In the genomic region with DNA sequence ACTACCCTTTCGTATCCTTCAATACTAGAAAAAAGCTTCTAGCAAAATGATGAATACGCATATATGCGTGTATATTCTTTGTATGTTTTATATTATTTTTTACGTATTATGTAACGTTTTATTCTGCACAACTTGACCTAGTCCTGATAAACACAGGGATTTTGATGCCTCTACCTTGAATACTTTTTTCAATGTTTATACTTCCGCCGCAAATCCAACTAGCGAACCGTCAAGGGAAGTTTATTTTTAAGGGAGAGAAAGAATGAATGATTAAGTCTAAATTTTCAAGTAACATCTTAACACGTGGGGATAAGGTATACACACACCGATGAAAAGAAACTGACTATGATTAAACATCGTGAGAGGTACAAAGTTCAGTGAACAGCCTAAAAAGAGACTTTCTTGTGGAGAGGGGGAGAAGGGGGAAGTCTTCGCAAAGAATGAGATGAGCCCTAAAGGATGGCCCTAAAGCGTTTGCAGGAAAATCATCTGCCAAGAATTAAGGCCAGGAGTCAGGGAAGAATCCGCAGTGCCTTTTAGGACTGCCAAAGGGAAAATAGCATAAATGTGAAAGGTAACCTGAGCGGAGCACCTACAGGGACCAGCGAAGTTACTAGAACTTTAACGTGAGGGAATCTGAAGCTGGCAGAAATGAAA, we compare ENCODE assay signal across 8 mouse cellular contexts. TPM values are rescaled to one million over a fixed set of nuclear protein-coding genes. Genes with fewer than 3 reads are reported as not detected.
DNase-seq lines count a peak whose midpoint lies in the region; ATAC-seq and TF ChIP-seq lines count a peak whose summit lies in the region.

No protein-coding gene starts in this region.

- no peak for TF ChIP-seq CTCF in E14TG2a.4 (conservative IDR thresholded peaks at IDR 0.05; ENCODE audit: low read length)

- ATAC-seq in forebrain, embryonic 16.5 days: no peak
- no peak for ATAC-seq in liver, embryonic 15.5 days (ENCODE audit: insufficient read depth)

- H3K9me3 ChIP-seq in heart, embryonic 10.5 days: no peaks in the 10 kb centered on the region
- H3K9me3 ChIP-seq in E14TG2a.4 (ENCODE audit: low read length): no peaks in the 10 kb centered on the region
- no peaks in the 10 kb centered on the region for H3K9me3 ChIP-seq in forebrain, embryonic 16.5 days (ENCODE audit: control insufficient read depth, low read length)
- H3K9me3 ChIP-seq in liver, embryonic 15.5 days (replicated peaks): no peaks in the 10 kb centered on the region

- DNase-seq in heart, embryonic 10.5 days (ENCODE audit: low spot score): no peak
- DNase-seq in heart, adult 9 months (ENCODE audit: low spot score in 2 of 2): no peak
- no peak for DNase-seq in adrenal gland, adult 8-10 months
- DNase-seq in left cerebral cortex, postnatal 10 days (ENCODE audit: extremely low spot score in 1 of 2, low spot score in 2 of 2): no peak
- DNase-seq in testis, postnatal 10 days (ENCODE audit: low spot score): no peak

- peaks cover 26% of the 10 kb centered on the region for H3K4me1 ChIP-seq in heart, embryonic 10.5 days
- H3K4me1 ChIP-seq in E14TG2a.4 (replicated peaks; ENCODE audit: low read depth, low read length): peaks cover 48% of the 10 kb centered on the region
- peaks cover 13% of the 10 kb centered on the region for H3K4me1 ChIP-seq in forebrain, embryonic 16.5 days (replicated peaks; ENCODE audit: control insufficient read depth, insufficient read depth, low read length)
- peaks cover 17% of the 10 kb centered on the region for H3K4me1 ChIP-seq in liver, embryonic 15.5 days (replicated peaks)

- no peak overlapping the region for H3K9ac ChIP-seq in forebrain, embryonic 16.5 days (replicated peaks; ENCODE audit: low read depth, low read length)
- H3K9ac ChIP-seq in liver, embryonic 15.5 days: no peak overlapping the region

- H3K4me3 ChIP-seq in heart, embryonic 10.5 days: peak overlapping the region; percentile 92
- H3K4me3 ChIP-seq in E14TG2a.4 (replicated peaks; ENCODE audit: low read length): peak overlapping the region; percentile 98
- H3K4me3 ChIP-seq in forebrain, embryonic 16.5 days (replicated peaks; ENCODE audit: low read length): peak overlapping the region; percentile 89
- H3K4me3 ChIP-seq in liver, embryonic 15.5 days (replicated peaks): peak overlapping the region; percentile 73

- H3K27me3 ChIP-seq in heart, embryonic 10.5 days (ENCODE audit: insufficient read depth, poor library complexity, severe bottlenecking): no peaks in the 10 kb centered on the region
- H3K27me3 ChIP-seq in E14TG2a.4 (ENCODE audit: insufficient read depth, low read length): peaks cover 11% of the 10 kb centered on the region
- no peaks in the 10 kb centered on the region for H3K27me3 ChIP-seq in forebrain, embryonic 16.5 days (replicated peaks; ENCODE audit: control insufficient read depth, insufficient read depth, low read length)
- H3K27me3 ChIP-seq in liver, embryonic 15.5 days: peaks cover 29% of the 10 kb centered on the region

- peak overlapping the region; percentile 94; the same call in 1 of the 2 replicates for H3K27ac ChIP-seq in heart, embryonic 10.5 days
- no peak overlapping the region for H3K27ac ChIP-seq in forebrain, embryonic 16.5 days (ENCODE audit: low read length)
- H3K27ac ChIP-seq in liver, embryonic 15.5 days (replicated peaks): peak overlapping the region; percentile 86; the same call in 1 of the 2 replicates

- peaks cover 7% of the 10 kb centered on the region for H3K36me3 ChIP-seq in heart, embryonic 10.5 days
- peaks cover 16% of the 10 kb centered on the region for H3K36me3 ChIP-seq in E14TG2a.4 (ENCODE audit: insufficient read depth, low read length)
- H3K36me3 ChIP-seq in forebrain, embryonic 16.5 days (ENCODE audit: control insufficient read depth, insufficient read depth): no peaks in the 10 kb centered on the region; the same call in 1 of the 2 replicates
- peaks cover 11% of the 10 kb centered on the region for H3K36me3 ChIP-seq in liver, embryonic 15.5 days (replicated peaks)

- WGBS in heart, embryonic 10.5 days: 40% methylated on average over 18 of the region's 18 CpGs
- WGBS in forebrain, embryonic 16.5 days: 52% methylated on average over 18 of the region's 18 CpGs
- WGBS in liver, embryonic 15.5 days (ENCODE audit: insufficient replicate concordance): 42% methylated on average over 18 of the region's 18 CpGs

- intact Hi-C loops in left cerebral cortex, postnatal 10 days (cut with DNase I): no loop called here

- H3K4me2 ChIP-seq in forebrain, embryonic 16.5 days (ENCODE audit: low read length): peak overlapping the region; percentile 99
- H3K4me2 ChIP-seq in liver, embryonic 15.5 days: peak overlapping the region; percentile 89

RNA-seq across cellular contexts. Expression of gene Nfkbiz, which starts 15.8 kb away (rescaled TPM):
- 1.7 and 3.1 TPM in 2 replicates for polyA plus RNA-seq in heart, embryonic 10.5 days (2016; fragmentation: Nextera tagmentation; extraction: Ambion mirVana)
- 1.3 and 1.6 TPM in 2 replicates for polyA plus RNA-seq in forebrain, embryonic 16.5 days (2015; fragmentation: Nextera tagmentation; extraction: Ambion mirVana)
- 1.8 and 2.1 TPM in 2 replicates for polyA plus RNA-seq in liver, embryonic 15.5 days (2015; fragmentation: Nextera tagmentation; extraction: Ambion mirVana)
- total RNA-seq in adrenal gland, adult 8-10 months (2022): 1 to 10 TPM; 3.4 to 8.0 (median 5.0) TPM
- 1 to 10 TPM; 2.6 to 2.8 TPM for total RNA-seq in left cerebral cortex, postnatal 10 days (2021)
